Mouse (Mus musculus): ENCODE measurements around the gene Ifna7. TPM values are rescaled to one million over a fixed set of nuclear protein-coding genes. Genes with fewer than 3 reads are reported as not detected.

Gene Ifna7
- polyA plus RNA-seq, 1 experiment from 2014 or later = not detected

GRCm38 (mm10) chr4:88851026-88851763, 35.2 kb downstream of the Ifna7 start:
- no peaks in the 10 kb centered on the region for H3K27me3 ChIP-seq (ENCODE audit: control insufficient read depth, insufficient read depth, low read length)
- ATAC-seq (replicated peaks; ENCODE audit: low FRiP score) (peak; percentile 91), DNase-seq (ENCODE audit: low spot score) (peak; percentile 54)
- peaks cover 5% of the 10 kb centered on the region; the same call in 1 of the 2 replicates for H3K4me1 ChIP-seq (replicated peaks; ENCODE audit: control insufficient read depth, insufficient read depth, low read length)
- H3K4me2 ChIP-seq (ENCODE audit: low read depth, low read length, severe bottlenecking) = peak overlapping the region; percentile 24; the same call in 1 of the 2 replicates
- no peaks in the 10 kb centered on the region for H3K36me3 ChIP-seq (ENCODE audit: control insufficient read depth, insufficient read depth, low read length)
- H3K9me3 ChIP-seq (ENCODE audit: control insufficient read depth, low read length) = no peaks in the 10 kb centered on the region
- H3K9ac ChIP-seq (ENCODE audit: low read length) = no peak overlapping the region
- no peak overlapping the region for H3K4me3 ChIP-seq (ENCODE audit: low read depth, low read length)
- WGBS = 25% methylated on average over 4 of the region's 4 CpGs
- 0 out of 2 replicates have a peak overlapping the region, but pooled peaks have one; percentile 46 for H3K27ac ChIP-seq (ENCODE audit: low read depth, low read length)

DNA sequence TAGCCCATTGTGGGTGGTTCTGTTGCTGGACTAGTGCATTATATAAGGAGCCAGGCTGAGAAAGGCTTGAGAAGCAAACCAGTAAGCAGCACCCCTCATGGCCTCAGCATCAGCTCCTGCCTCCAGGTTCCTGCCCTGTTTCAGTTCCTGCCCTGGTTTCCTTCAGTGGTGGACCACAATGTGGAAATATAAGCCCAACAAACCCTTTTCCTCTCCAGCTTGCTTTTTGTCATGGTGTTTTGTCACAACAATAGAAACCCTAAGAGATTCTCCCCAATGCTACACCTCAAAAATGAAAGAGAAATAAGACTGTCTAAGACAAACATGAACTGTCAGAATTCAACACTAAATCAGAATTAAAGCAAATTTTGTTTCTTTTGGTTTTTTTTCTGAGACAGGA, 43.2 kb downstream of the Ifna7 start:
- no peak for DNase-seq (ENCODE audit: low spot score)
- no peak overlapping the region for H3K4me3 ChIP-seq (ENCODE audit: low read depth, low read length)
- no peak overlapping the region for H3K4me2 ChIP-seq (ENCODE audit: low read depth, low read length, severe bottlenecking)
- no peak overlapping the region for H3K9ac ChIP-seq (ENCODE audit: low read length)
- no peaks in the 10 kb centered on the region; the same call in 1 of the 2 replicates for H3K27me3 ChIP-seq (ENCODE audit: control insufficient read depth, insufficient read depth, low read length)
- peaks cover 4% of the 10 kb centered on the region; the same call in 1 of the 2 replicates for H3K4me1 ChIP-seq (replicated peaks; ENCODE audit: control insufficient read depth, insufficient read depth, low read length)
- H3K27ac ChIP-seq (ENCODE audit: low read depth, low read length) = no peak overlapping the region
- H3K36me3 ChIP-seq (ENCODE audit: control insufficient read depth, insufficient read depth, low read length) = no peaks in the 10 kb centered on the region
- ATAC-seq (replicated peaks; ENCODE audit: low FRiP score) = no peak
- H3K9me3 ChIP-seq (ENCODE audit: control insufficient read depth, low read length) = no peaks in the 10 kb centered on the region

DNA sequence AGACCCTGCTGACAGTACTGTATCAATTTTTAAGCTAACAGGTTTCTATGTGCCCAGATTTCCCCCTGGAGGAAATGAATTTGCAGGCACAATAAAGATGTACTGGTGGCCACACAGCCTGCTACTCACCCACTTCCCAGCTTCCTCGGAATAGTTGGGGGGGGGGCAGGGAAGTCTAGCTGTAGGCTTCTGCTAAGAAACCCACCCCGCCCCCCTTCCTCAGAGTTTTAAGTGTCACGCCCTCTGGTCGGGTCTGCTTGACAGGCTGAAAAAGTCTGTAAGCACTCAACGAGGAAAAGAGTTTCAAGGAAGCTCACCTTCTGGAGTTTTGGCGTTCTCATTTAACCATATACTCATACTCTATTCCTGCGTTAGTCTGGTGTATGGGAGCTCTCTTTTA, 47.3 kb downstream of the Ifna7 start:
- no peak for DNase-seq (ENCODE audit: low spot score)
- WGBS = 7% methylated on average over 7 of the region's 7 CpGs
- Histone ChIP-seq H3K27me3 (ENCODE audit: control insufficient read depth, insufficient read depth, low read length) (peaks cover 2% of the 10 kb centered on the region; the same call in 1 of the 2 replicates), H3K27ac (ENCODE audit: low read depth, low read length) (no peak overlapping the region), H3K4me3 (ENCODE audit: low read depth, low read length) (no peak overlapping the region), H3K4me1 (replicated peaks; ENCODE audit: control insufficient read depth, insufficient read depth, low read length) (peaks cover 4% of the 10 kb centered on the region; the same call in 1 of the 2 replicates), H3K4me2 (ENCODE audit: low read depth, low read length, severe bottlenecking) (no peak overlapping the region), H3K9ac (ENCODE audit: low read length) (no peak overlapping the region), H3K9me3 (ENCODE audit: control insufficient read depth, low read length) (no peaks in the 10 kb centered on the region), H3K36me3 (ENCODE audit: control insufficient read depth, insufficient read depth, low read length) (no peaks in the 10 kb centered on the region)
- ATAC-seq (replicated peaks; ENCODE audit: low FRiP score) = no peak

DNA sequence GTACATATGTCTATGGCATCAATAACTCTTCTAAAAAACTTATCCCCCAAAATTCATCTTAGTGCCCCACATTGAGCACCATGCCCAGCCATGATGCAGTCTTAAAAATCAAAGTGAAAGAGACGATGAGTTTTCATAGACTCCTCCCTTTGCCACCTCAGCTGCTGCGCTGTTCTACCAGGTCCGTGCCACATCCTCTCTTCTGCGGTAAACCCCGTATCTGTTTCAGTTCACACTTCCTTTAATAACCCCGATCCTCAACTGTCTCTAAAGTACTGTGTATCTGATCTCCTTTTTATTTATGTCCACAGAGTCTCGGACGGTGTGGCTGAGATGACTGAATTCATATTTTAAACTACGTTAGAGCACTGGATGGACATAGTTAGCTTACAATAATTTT, 48.6 kb downstream of the Ifna7 start:
- H3K9me3 ChIP-seq (ENCODE audit: control insufficient read depth, low read length) = no peaks in the 10 kb centered on the region
- no peak overlapping the region for H3K4me3 ChIP-seq (ENCODE audit: low read depth, low read length)
- H3K4me1 ChIP-seq (replicated peaks; ENCODE audit: control insufficient read depth, insufficient read depth, low read length) = peaks cover 4% of the 10 kb centered on the region; the same call in 1 of the 2 replicates
- ATAC-seq (replicated peaks; ENCODE audit: low FRiP score) = no peak
- no peak overlapping the region for H3K9ac ChIP-seq (ENCODE audit: low read length)
- 68% methylated on average over 9 of the region's 9 CpGs for WGBS
- peaks cover 2% of the 10 kb centered on the region; the same call in 1 of the 2 replicates for H3K27me3 ChIP-seq (ENCODE audit: control insufficient read depth, insufficient read depth, low read length)
- no peak for DNase-seq (ENCODE audit: low spot score)
- no peak overlapping the region for H3K4me2 ChIP-seq (ENCODE audit: low read depth, low read length, severe bottlenecking)
- H3K27ac ChIP-seq (ENCODE audit: low read depth, low read length) = no peak overlapping the region
- H3K36me3 ChIP-seq (ENCODE audit: control insufficient read depth, insufficient read depth, low read length) = no peaks in the 10 kb centered on the region

- Histone ChIP-seq H3K4me1 (replicated peaks; ENCODE audit: control insufficient read depth, insufficient read depth, low read length) (peaks cover 4% of the 10 kb centered on the region; the same call in 1 of the 2 replicates), H3K9me3 (ENCODE audit: control insufficient read depth, low read length) (no peaks in the 10 kb centered on the region), H3K4me3 (ENCODE audit: low read depth, low read length) (no peak overlapping the region), H3K27ac (ENCODE audit: low read depth, low read length) (no peak overlapping the region), H3K27me3 (ENCODE audit: control insufficient read depth, insufficient read depth, low read length) (peaks cover 2% of the 10 kb centered on the region; the same call in 1 of the 2 replicates), H3K4me2 (ENCODE audit: low read depth, low read length, severe bottlenecking) (no peak overlapping the region), H3K36me3 (ENCODE audit: control insufficient read depth, insufficient read depth, low read length) (no peaks in the 10 kb centered on the region), H3K9ac (ENCODE audit: low read length) (no peak overlapping the region)
- DNase-seq (ENCODE audit: low spot score) (no peak), ATAC-seq (replicated peaks; ENCODE audit: low FRiP score) (no peak)
- 57% methylated on average over 6 of the region's 6 CpGs for WGBS
Measured at GRCm38 (mm10) chr4:88865011-88865569, 49.1 kb downstream of the Ifna7 start.

Other genes with a start within 250 kb of the Ifna7 start
- not detected in 2 replicates for gene Ifna14, start 244.4 kb upstream of the Ifna7 start, polyA plus RNA-seq (2014; fragmentation: Nextera tagmentation; extraction: Ambion mirVana)
- not detected in 2 replicates for gene Ifna9, start 223.8 kb upstream of the Ifna7 start, polyA plus RNA-seq (2014; fragmentation: Nextera tagmentation; extraction: Ambion mirVana)
- gene Ifna12, start 212.9 kb upstream of the Ifna7 start, polyA plus RNA-seq (2014; fragmentation: Nextera tagmentation; extraction: Ambion mirVana) = not detected in 2 replicates
- not detected in 2 replicates for gene C87499, start 181.8 kb upstream of the Ifna7 start, polyA plus RNA-seq (2014; fragmentation: Nextera tagmentation; extraction: Ambion mirVana)
- gene Ifna13, start 171.8 kb upstream of the Ifna7 start, polyA plus RNA-seq (2014; fragmentation: Nextera tagmentation; extraction: Ambion mirVana) = not detected in 2 replicates
- gene Ifna16, start 139.3 kb upstream of the Ifna7 start, polyA plus RNA-seq (2014; fragmentation: Nextera tagmentation; extraction: Ambion mirVana) = not detected in 2 replicates
- gene Ifna2, start 132.3 kb upstream of the Ifna7 start, polyA plus RNA-seq (2014; fragmentation: Nextera tagmentation; extraction: Ambion mirVana) = not detected in 2 replicates
- not detected in 2 replicates for gene Ifnab, start 124.9 kb upstream of the Ifna7 start, polyA plus RNA-seq (2014; fragmentation: Nextera tagmentation; extraction: Ambion mirVana)
- gene Gm26566, start 94.4 kb upstream of the Ifna7 start, polyA plus RNA-seq (2014; fragmentation: Nextera tagmentation; extraction: Ambion mirVana) = 0.81 and 1.3 TPM in 2 replicates
- gene Klhl9, start 93.8 kb upstream of the Ifna7 start, polyA plus RNA-seq (2014; fragmentation: Nextera tagmentation; extraction: Ambion mirVana) = 136 and 144 TPM in 2 replicates
- not detected in 2 replicates for gene Gm13271, start 61.4 kb upstream of the Ifna7 start, polyA plus RNA-seq (2014; fragmentation: Nextera tagmentation; extraction: Ambion mirVana)
- gene Gm13283, start 56.1 kb upstream of the Ifna7 start, polyA plus RNA-seq (2014; fragmentation: Nextera tagmentation; extraction: Ambion mirVana) = 0.19 TPM in 1 of 2 replicates, not detected in the other
- 0.20 and 0.53 TPM in 2 replicates for gene Gm13290, start 42.4 kb upstream of the Ifna7 start, polyA plus RNA-seq (2014; fragmentation: Nextera tagmentation; extraction: Ambion mirVana)
- gene Gm13289, start 39.3 kb upstream of the Ifna7 start, polyA plus RNA-seq (2014; fragmentation: Nextera tagmentation; extraction: Ambion mirVana) = not detected in 2 replicates
- gene Gm13272, start 36.4 kb upstream of the Ifna7 start, polyA plus RNA-seq (2014; fragmentation: Nextera tagmentation; extraction: Ambion mirVana) = not detected in 2 replicates
- not detected in 2 replicates for gene Ifnz, start 34.1 kb upstream of the Ifna7 start, polyA plus RNA-seq (2014; fragmentation: Nextera tagmentation; extraction: Ambion mirVana)
- gene Gm13276, start 30.5 kb upstream of the Ifna7 start, polyA plus RNA-seq (2014; fragmentation: Nextera tagmentation; extraction: Ambion mirVana) = not detected in 2 replicates
- gene Gm13277, start 27.6 kb upstream of the Ifna7 start, polyA plus RNA-seq (2014; fragmentation: Nextera tagmentation; extraction: Ambion mirVana) = not detected in 2 replicates
- gene Gm13278, start 24.7 kb upstream of the Ifna7 start, polyA plus RNA-seq (2014; fragmentation: Nextera tagmentation; extraction: Ambion mirVana) = not detected in 2 replicates
- not detected in 2 replicates for gene Gm13275, start 21.7 kb upstream of the Ifna7 start, polyA plus RNA-seq (2014; fragmentation: Nextera tagmentation; extraction: Ambion mirVana)
- not detected in 2 replicates for gene Gm13279, start 18.8 kb upstream of the Ifna7 start, polyA plus RNA-seq (2014; fragmentation: Nextera tagmentation; extraction: Ambion mirVana)
- 1.3 TPM in 1 of 2 replicates, not detected in the other for gene Gm13285, start 16.6 kb upstream of the Ifna7 start, polyA plus RNA-seq (2014; fragmentation: Nextera tagmentation; extraction: Ambion mirVana)
- gene Gm13287, start 13.0 kb upstream of the Ifna7 start, polyA plus RNA-seq (2014; fragmentation: Nextera tagmentation; extraction: Ambion mirVana) = not detected in 2 replicates
- not detected in 2 replicates for gene Gm13288, start 10.7 kb upstream of the Ifna7 start, polyA plus RNA-seq (2014; fragmentation: Nextera tagmentation; extraction: Ambion mirVana)
- not detected in 2 replicates for gene Ifna11, start 3.7 kb downstream of the Ifna7 start, polyA plus RNA-seq (2014; fragmentation: Nextera tagmentation; extraction: Ambion mirVana)
- not detected in 2 replicates for gene Ifna6, start 11.2 kb downstream of the Ifna7 start, polyA plus RNA-seq (2014; fragmentation: Nextera tagmentation; extraction: Ambion mirVana)
- not detected in 2 replicates for gene Ifna5, start 19.3 kb downstream of the Ifna7 start, polyA plus RNA-seq (2014; fragmentation: Nextera tagmentation; extraction: Ambion mirVana)
- gene Ifna4, start 25.6 kb downstream of the Ifna7 start, polyA plus RNA-seq (2014; fragmentation: Nextera tagmentation; extraction: Ambion mirVana) = not detected in 2 replicates
- gene Ifna1, start 33.9 kb downstream of the Ifna7 start, polyA plus RNA-seq (2014; fragmentation: Nextera tagmentation; extraction: Ambion mirVana) = not detected in 2 replicates
- gene Ifne, start 64.0 kb downstream of the Ifna7 start, polyA plus RNA-seq (2014; fragmentation: Nextera tagmentation; extraction: Ambion mirVana) = not detected in 2 replicates